Mouse (Mus musculus) frontal cortex, postnatal 36 days (tissue): ENCODE measurements at regions not wholly inside any gene's neighbourhood (a gene's known extent, or its start where the extent isn't known, plus 50 kb on each side); places are given as distances from the start of the nearest gene placed in this dataset.

Experiments
- DNase-seq, 2 experiments: peaks; one replicate each; pipeline ENCODE4 v3.0.0; 2022; ENCODE audit warnings: low spot score in 2 of 2

GRCm38 (mm10) chr14:46639116-46639826 lies 121.1 kb upstream of the Cdkn3 start:
- DNase-seq = no peak

- no peak for DNase-seq
Measured at GRCm38 (mm10) chr14:46638516-46638915, 121.8 kb upstream of the Cdkn3 start.

- no peak for DNase-seq
Measured at GRCm38 (mm10) chr14:46637240-46637639, 123.1 kb upstream of the Cdkn3 start.

GRCm38 (mm10) chr14:46636364-46636763 lies 124.0 kb upstream of the Cdkn3 start:
- no peak for DNase-seq

- DNase-seq = no peak
Measured at GRCm38 (mm10) chr14:46635322-46635721, 125.0 kb upstream of the Cdkn3 start.

GRCm38 (mm10) chr14:46634656-46635244 lies 125.6 kb upstream of the Cdkn3 start:
- DNase-seq = no peak

GRCm38 (mm10) chr14:46634251-46634650 lies 126.1 kb upstream of the Cdkn3 start:
- no peak for DNase-seq

GRCm38 (mm10) chr14:46627690-46628089 lies 132.7 kb upstream of the Cdkn3 start:
- no peak for DNase-seq

GRCm38 (mm10) chr14:46625760-46626159 lies 134.6 kb upstream of the Cdkn3 start:
- DNase-seq = no peak

- DNase-seq = no peak
Measured at GRCm38 (mm10) chr14:46623645-46624044, 136.7 kb upstream of the Cdkn3 start.

GRCm38 (mm10) chr14:46616030-46616429 lies 144.3 kb upstream of the Cdkn3 start:
- DNase-seq = no peak

GRCm38 (mm10) chr14:46614936-46615335 lies 145.4 kb upstream of the Cdkn3 start:
- DNase-seq = no peak

- DNase-seq = no peak
Measured at GRCm38 (mm10) chr14:46613748-46614147, 146.6 kb upstream of the Cdkn3 start.

- no peak for DNase-seq
Measured at GRCm38 (mm10) chr14:46613211-46613610, 147.1 kb upstream of the Cdkn3 start.

- no peak for DNase-seq
Measured at GRCm38 (mm10) chr14:46612584-46612983, 147.8 kb upstream of the Cdkn3 start.

GRCm38 (mm10) chr14:46610926-46611325 lies 149.4 kb upstream of the Cdkn3 start:
- no peak for DNase-seq

GRCm38 (mm10) chr14:46610226-46610855 lies 150.0 kb upstream of the Cdkn3 start:
- no peak for DNase-seq

GRCm38 (mm10) chr14:46606694-46607093 lies 153.6 kb upstream of the Cdkn3 start:
- no peak for DNase-seq

- no peak for DNase-seq
Measured at GRCm38 (mm10) chr14:46606037-46606436, 154.3 kb upstream of the Cdkn3 start.

- DNase-seq = no peak
Measured at GRCm38 (mm10) chr14:46604886-46605531, 155.3 kb upstream of the Cdkn3 start.

GRCm38 (mm10) chr14:46604156-46604885 lies 156.0 kb upstream of the Cdkn3 start:
- DNase-seq = no peak
